Mouse (Mus musculus) ES-E14 (cell line): ENCODE data around the gene Apbb1ip.

Experiments
- CHD2 ChIP-seq: IDR thresholded peaks from 2 replicates; pipeline ENCODE4 v1.6.1; 2014; ENCODE audit warnings: mild to moderate bottlenecking, low read depth, low read length, inconsistent platforms
- ZC3H11A ChIP-seq: IDR thresholded peaks from 2 replicates; pipeline ENCODE4 v1.6.1; 2012; ENCODE audit warnings: low read depth, mild to moderate bottlenecking, inconsistent platforms, low read length, borderline replicate concordance
- ZNF384 ChIP-seq: IDR thresholded peaks from 2 replicates; pipeline ENCODE4 v1.6.1; 2012; ENCODE audit warnings: low read depth, low read length, inconsistent platforms

DNA sequence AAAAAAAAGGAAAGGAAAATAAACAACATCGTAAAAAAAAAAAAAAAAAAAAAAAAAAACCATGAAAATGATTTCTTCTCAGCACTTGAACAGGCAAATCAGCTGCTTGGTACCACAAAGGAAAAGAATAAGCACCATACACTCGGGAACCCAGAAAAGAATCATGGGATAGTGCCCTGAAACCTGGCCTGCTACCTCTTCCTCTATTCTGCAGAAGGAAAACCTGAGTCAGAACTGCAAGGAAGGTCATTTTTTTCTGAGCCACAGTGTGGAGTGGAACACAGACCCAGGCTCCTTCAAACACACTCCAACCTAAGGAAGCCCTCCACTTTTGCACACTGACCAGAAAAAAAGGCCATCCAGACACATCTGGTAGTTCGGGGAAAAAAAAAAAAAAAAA, 24.1 kb upstream of the Apbb1ip start:
- TF ChIP-seq CHD2 (no peak), ZC3H11A (no peak), ZNF384 (no peak)
